Mouse (Mus musculus): ENCODE measurements around the gene B3gnt8.

Gene B3gnt8

GRCm38 (mm10) chr7:25618865-25619721 lies 7.4 kb upstream of the B3gnt8 start, which contains the start of gene Dmac2:
Gene Dmac2, plus strand, starts transcription at chr7:25619414.
- DNase-seq (ENCODE audit: low spot score in 2 of 2), result peak; percentile 94

DNA sequence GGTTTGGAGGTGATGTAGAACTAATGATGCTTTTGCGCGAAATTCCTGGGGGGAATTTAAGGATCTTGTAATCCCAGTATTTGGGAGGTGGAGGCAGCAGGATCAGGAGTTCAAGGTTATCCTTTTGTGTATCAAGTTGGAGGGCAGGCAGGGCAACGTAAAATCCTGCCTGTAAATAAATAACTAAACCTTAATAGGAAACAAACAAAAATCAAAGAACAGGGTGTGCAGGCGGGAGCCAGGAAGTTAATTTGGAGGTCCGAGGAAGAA lies 6.8 kb upstream of the B3gnt8 start:
- no peak for DNase-seq (ENCODE audit: low spot score in 2 of 2)

GRCm38 (mm10) chr7:25620101-25620500 lies 6.4 kb upstream of the B3gnt8 start:
- DNase-seq (ENCODE audit: low spot score in 2 of 2), result no peak

- no peak for DNase-seq (ENCODE audit: low spot score in 2 of 2)
These were observed 5.7 kb upstream of the B3gnt8 start for GRCm38 (mm10) chr7:25620751-25621150.

GRCm38 (mm10) chr7:25623857-25624370 lies 2.5 kb upstream of the B3gnt8 start:
- no peak for DNase-seq (ENCODE audit: low spot score in 2 of 2)

- DNase-seq (ENCODE audit: low spot score in 2 of 2), result no peak
These were observed 1.6 kb upstream of the B3gnt8 start for GRCm38 (mm10) chr7:25624851-25625250.

DNA sequence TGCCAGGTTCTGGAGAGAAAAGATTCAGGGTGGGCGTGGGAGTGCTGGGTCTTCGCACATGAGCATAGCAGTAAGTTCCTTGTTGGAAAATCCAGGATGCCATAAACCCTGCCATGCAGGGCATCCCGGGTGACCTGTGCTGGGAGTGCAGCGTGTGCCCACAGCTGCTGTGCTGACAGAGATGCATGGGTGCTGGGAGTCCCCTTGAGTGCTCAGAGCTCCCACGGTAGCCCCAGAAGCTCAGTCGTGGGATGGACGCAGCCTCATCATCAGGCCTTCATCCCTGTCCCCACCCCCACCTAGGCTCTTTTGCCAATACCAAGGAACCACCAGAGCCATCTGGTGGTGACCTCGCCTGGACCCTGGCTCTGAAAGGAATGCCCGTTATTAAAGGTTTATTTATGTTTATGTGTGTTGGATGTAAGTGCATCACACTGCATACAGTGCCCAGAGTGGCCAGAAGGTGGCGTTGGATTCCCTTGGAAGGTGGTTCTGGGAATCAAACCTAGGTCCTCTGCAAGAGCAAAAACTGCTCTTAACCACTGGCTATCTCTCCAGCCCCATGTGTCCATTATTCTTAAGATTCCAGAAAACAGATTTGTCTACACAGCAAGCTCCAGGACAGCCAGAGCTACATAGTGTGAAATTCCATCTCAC lies 732 bp upstream of the B3gnt8 start:
- DNase-seq (ENCODE audit: low spot score in 2 of 2), result peak in 1 of 2 experiments; percentile 67

- peak; percentile 63 for DNase-seq (ENCODE audit: low spot score in 2 of 2)
These were observed 1.2 kb downstream of the B3gnt8 start for GRCm38 (mm10) chr7:25627431-25628322.

DNA sequence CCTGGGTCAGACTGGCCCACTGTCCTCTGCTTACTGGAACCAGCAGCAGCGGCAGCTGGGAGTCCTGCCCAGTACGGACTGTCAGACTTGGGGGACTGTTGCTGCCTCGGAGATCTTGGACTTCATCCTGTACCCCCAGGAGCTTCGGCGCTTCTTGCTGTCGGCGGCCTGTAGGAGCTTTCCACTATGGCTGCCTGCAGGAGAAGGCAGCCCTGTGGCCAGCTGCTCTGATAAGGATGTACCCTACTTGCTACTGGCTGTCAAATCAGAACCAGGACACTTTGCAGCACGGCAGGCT lies 1.8 kb downstream of the B3gnt8 start:
- no peak for DNase-seq (ENCODE audit: low spot score in 2 of 2)

DNA sequence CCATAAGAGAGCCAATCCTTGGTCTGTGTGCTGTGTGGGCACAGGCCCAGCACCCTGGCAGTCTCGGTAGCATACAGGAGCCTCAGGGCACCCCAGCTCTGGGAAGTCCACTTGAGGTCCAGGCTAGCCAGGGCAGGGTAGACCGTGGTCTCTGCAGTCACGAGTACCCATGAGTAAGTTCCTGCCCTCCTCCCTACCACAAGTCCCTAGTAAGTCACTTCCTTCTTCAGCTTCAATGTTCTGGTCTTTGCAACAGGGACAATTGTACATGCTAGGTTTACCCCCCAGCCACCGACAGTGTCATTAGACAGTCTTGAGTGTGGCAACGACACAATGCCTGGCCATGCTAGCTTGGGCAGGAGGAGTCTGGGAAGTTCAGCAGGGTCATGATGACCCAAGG lies 6.2 kb downstream of the B3gnt8 start:
- no peak for DNase-seq (ENCODE audit: low spot score in 2 of 2)

DNA sequence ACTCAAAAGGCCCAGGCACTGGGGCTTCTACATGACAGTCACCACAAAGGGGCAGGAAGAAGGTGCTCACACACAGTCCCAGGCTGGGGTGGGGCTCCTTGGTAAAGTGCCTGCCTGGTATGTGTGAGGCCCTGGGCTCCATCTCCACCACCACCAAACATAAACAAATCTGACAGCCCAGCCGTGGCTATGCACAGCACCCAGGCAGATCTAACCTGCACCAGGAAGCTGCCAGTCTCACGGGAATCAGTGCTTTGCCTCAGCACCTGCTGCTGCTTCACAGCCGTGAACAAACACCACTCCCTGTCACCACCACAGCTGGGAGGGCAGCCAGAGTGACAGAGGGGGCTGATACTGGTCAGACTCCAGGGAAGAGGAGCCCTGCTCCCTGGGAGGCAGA lies 9.9 kb downstream of the B3gnt8 start:
- peak in 1 of 2 experiments; percentile 43 for DNase-seq (ENCODE audit: low spot score in 2 of 2)

- no peak for DNase-seq (ENCODE audit: low spot score in 2 of 2)
These were observed 10.6 kb downstream of the B3gnt8 start for GRCm38 (mm10) chr7:25637099-25637498.

DNA sequence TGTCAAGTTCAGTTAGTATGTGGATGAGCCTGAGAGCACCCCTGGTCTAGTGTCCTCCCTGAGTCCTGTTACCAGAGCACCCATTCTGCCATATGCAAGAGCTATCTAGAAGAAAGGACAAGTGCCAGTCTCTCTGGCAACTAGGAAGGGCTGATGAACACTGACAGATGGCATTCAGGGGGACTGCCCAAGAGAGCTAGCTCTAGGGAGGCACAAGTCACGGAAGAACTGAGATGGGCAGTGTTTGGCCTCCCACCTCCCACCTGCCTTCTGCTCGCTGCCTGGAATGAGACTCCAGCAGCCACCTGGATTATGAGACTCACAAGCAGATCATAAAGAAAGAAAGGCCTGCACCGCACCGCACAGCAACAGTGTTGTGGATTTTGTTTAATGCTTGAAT lies 13.3 kb downstream of the B3gnt8 start:
- no peak for DNase-seq (ENCODE audit: low spot score in 2 of 2)

GRCm38 (mm10) chr7:25644136-25644535 lies 17.7 kb downstream of the B3gnt8 start:
- no peak for DNase-seq (ENCODE audit: low spot score in 2 of 2)

DNA sequence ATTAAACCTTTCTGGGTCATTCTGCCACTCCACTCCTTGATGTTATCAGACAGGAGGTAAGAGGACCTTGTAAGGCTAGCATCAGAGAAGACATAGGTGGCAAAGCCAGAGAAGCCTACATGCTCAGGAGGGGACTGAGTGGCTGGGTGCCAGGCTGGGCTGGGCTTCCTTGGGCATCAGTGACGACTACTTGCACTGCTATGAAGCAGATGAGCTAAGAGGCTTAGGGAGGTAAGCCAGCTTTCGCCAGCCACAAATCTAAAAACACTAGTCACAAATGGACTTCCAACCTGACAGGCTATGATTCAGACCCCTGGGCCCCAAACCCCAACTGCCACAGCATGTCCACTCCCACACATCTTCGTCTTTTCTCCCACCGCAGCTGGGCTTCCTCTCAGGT lies 18.2 kb downstream of the B3gnt8 start:
- DNase-seq (ENCODE audit: low spot score in 2 of 2), result no peak

DNA sequence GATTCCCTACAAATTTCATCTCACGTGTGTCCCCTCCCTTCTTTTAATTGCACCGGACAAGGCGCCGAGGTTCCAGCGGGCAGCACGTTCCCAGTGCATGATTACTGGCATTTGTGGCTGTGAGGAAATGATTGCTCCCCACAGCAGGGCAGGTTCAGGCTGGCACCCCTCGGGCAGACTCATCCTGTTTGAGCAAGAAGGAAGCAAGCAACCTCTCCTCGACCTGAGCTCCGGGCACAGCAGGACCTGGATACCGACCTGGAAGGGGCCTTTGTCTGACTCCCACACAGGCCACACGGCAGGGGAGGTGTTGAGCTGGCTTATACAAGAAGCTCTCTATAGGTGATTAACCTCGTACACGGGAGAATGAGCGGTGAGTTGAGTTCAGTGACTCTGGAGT lies 18.6 kb downstream of the B3gnt8 start:
- DNase-seq (ENCODE audit: low spot score in 2 of 2), result peak in 1 of 2 experiments; percentile 33

DNA sequence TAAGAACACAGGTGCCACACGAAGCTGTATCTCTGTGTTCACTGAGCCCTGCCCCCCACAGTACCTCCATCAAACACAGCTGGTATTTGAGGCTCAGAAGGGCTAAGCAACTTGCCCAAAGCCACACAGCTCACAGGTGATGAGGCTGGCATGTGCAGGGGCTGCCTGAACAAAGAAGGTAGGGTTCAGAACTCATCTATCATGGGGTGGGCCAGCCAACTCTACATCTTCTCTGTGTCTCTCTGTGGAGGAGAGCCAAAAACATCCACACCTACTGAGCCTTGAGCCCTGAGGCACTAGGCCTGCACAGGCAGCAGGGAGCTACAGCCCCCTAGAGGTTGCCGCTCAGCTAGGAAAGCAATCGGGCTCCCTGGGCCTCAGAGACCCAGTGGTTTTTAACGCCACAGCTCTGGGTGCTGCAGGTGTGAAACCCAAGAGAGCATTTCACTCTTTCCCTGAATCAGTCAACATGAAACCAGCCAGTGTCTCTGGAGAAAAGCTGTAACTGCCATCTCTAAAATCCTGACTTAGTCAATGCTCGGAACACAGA lies 21.2 kb downstream of the B3gnt8 start:
- DNase-seq (ENCODE audit: low spot score in 2 of 2), result peak; percentile 75 to 83

DNA sequence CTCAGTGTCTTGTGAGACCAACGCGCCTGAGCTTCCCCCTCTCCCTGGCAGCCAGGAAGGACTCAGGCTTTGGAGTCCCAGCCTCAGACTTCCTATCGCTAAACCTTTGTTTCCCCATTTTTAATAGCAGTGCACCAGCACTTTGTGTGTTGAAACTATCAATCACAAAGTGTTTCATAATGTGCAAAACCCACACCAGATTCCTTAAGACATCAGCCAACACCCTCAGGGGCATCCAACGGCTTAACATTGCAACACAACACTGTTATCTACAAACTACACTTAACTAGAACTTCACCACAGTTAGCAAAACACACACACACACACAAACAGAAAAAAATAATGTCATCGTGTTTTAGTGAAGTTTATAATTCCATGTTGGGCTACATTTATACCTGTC lies 23.4 kb downstream of the B3gnt8 start:
- DNase-seq (ENCODE audit: low spot score in 2 of 2), result no peak

- peak in 1 of 2 experiments; percentile 42 for DNase-seq (ENCODE audit: low spot score in 2 of 2)
These were observed 24.8 kb downstream of the B3gnt8 start for GRCm38 (mm10) chr7:25651281-25651680.

- DNase-seq (ENCODE audit: low spot score in 2 of 2), result no peak
These were observed 25.8 kb downstream of the B3gnt8 start for GRCm38 (mm10) chr7:25652244-25652759.

GRCm38 (mm10) chr7:25655601-25656428 lies 29.4 kb downstream of the B3gnt8 start:
- DNase-seq (ENCODE audit: low spot score in 2 of 2), result no peak

Data from thymus, postnatal 10 days (tissue).